Mouse (Mus musculus): ENCODE results near the gene Vamp4. TPM values are rescaled to one million over a fixed set of nuclear protein-coding genes. Genes with fewer than 3 reads are reported as not detected.

Gene Vamp4
- total RNA-seq, 2 experiments from 2014 or later, result 0.15 to 16.8 TPM

GRCm38 (mm10) chr1:162639861-162640260, 69.5 kb downstream of the Vamp4 start:
- no peak for ATAC-seq (replicated peaks; ENCODE audit: low FRiP score, poor library complexity, severe bottlenecking)

- no peak for ATAC-seq (replicated peaks; ENCODE audit: low FRiP score, poor library complexity, severe bottlenecking)
Measured at GRCm38 (mm10) chr1:162642591-162642990, 72.3 kb downstream of the Vamp4 start.

- no peak for ATAC-seq (replicated peaks; ENCODE audit: low FRiP score, poor library complexity, severe bottlenecking)
Measured at GRCm38 (mm10) chr1:162643752-162644151, 73.4 kb downstream of the Vamp4 start.

GRCm38 (mm10) chr1:162646083-162646686, 75.9 kb downstream of the Vamp4 start:
- no peak for ATAC-seq (replicated peaks; ENCODE audit: low FRiP score, poor library complexity, severe bottlenecking)

DNA sequence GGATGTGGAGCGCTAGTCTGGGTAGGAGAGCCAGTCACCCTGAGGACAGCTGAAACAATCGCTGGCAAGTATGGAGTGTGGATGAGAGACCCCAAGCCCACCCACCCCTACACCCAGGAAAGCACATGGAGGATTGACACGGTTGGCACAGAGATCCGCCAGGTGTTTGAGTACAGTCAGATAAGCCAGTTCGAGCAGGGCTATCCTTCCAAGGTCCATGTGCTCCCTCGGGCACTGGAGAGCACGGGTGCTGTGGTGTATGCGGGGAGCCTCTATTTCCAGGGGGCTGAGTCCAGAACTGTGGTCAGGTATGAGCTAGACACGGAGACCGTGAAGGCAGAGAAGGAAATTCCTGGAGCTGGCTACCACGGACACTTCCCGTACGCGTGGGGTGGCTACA, 78.1 kb downstream of the Vamp4 start:
- ATAC-seq (replicated peaks; ENCODE audit: low FRiP score, poor library complexity, severe bottlenecking), result no peak

Other genes starting within 250 kb of the Vamp4 start
- not detected in 2 replicates for gene Dnm3, start 92.5 kb upstream of the Vamp4 start, total RNA-seq (2015; ENCODE audit: low replicate concordance)
- gene Dnm3, start 92.5 kb upstream of the Vamp4 start, total RNA-seq (2017; ENCODE audit: low replicate concordance), result not detected in 2 replicates
- 1.4 and 2.5 TPM in 2 replicates for gene Mettl13, start 22.0 kb upstream of the Vamp4 start, total RNA-seq (2015; ENCODE audit: low replicate concordance)
- gene Mettl13, start 22.0 kb upstream of the Vamp4 start, total RNA-seq (2017; ENCODE audit: low replicate concordance), result 1.7 and 1.8 TPM in 2 replicates
- gene Myoc, start 68.6 kb downstream of the Vamp4 start, total RNA-seq (2015; ENCODE audit: low replicate concordance), result not detected in 2 replicates
- not detected in 2 replicates for gene Myoc, start 68.6 kb downstream of the Vamp4 start, total RNA-seq (2017; ENCODE audit: low replicate concordance)
- gene Myocos, start 87.7 kb downstream of the Vamp4 start, total RNA-seq (2015; ENCODE audit: low replicate concordance), result not detected in 2 replicates
- gene Myocos, start 87.7 kb downstream of the Vamp4 start, total RNA-seq (2017; ENCODE audit: low replicate concordance), result not detected in 2 replicates
- 117 and 134 TPM in 2 replicates for gene Prrc2c, start 170.0 kb downstream of the Vamp4 start, total RNA-seq (2015; ENCODE audit: low replicate concordance)
- 96.0 and 117 TPM in 2 replicates for gene Prrc2c, start 170.0 kb downstream of the Vamp4 start, total RNA-seq (2017; ENCODE audit: low replicate concordance)
- gene Fmo4, start 243.5 kb downstream of the Vamp4 start, total RNA-seq (2015; ENCODE audit: low replicate concordance), result not detected in 2 replicates
- gene Fmo4, start 243.5 kb downstream of the Vamp4 start, total RNA-seq (2017; ENCODE audit: low replicate concordance), result not detected in 2 replicates